Mouse (Mus musculus) kidney, embryonic 16.5 days (tissue): ENCODE results near the gene Dnmt3a. TPM values are rescaled to one million over a fixed set of nuclear protein-coding genes. Genes with fewer than 3 reads are reported as not detected.

ENCODE experiments used
- ATAC-seq: fragments of 200-750 bp; cut with Nextera tagmentation; 2 replicates; pipeline ENCODE4 v1.8.0; 2017; ENCODE audit warnings: moderate TSS enrichment; ENCODE audit not compliant: low FRiP score, low TSS enrichment
- H3K27ac ChIP-seq: fragments of 300-500 bp; sonication (generic); 2 replicates; pipeline ENCODE4 v1.5.1; 2014; ENCODE audit warnings: low read length
- H3K27me3 ChIP-seq: fragments of 300-500 bp; sonication (generic); 2 replicates; pipeline ENCODE4 v1.6.1; 2014; ENCODE audit warnings: low read length, control low read depth, mixed read lengths; ENCODE audit not compliant: insufficient read depth
- H3K36me3 ChIP-seq: fragments of 300-500 bp; sonication (generic); 2 replicates; pipeline ENCODE4 v1.6.1; 2014; ENCODE audit warnings: low read length, control low read depth, mixed read lengths; ENCODE audit not compliant: insufficient read depth
- H3K4me1 ChIP-seq: fragments of 300-500 bp; sonication (generic); 2 replicates; pipeline ENCODE4 v1.6.1; 2014; ENCODE audit warnings: low read length, control low read depth, mixed read lengths; ENCODE audit not compliant: insufficient read depth
- H3K4me2 ChIP-seq: fragments of 300-500 bp; sonication (generic); replicated peaks from 2 replicates; pipeline ENCODE4 v1.6.1; 2014; ENCODE audit warnings: low read depth, low read length
- H3K4me3 ChIP-seq: fragments of 300-500 bp; sonication (generic); 2 replicates; pipeline ENCODE4 v1.5.1; 2014; ENCODE audit warnings: mild to moderate bottlenecking, low read length
- H3K9ac ChIP-seq: fragments of 300-500 bp; sonication (generic); replicated peaks from 2 replicates; pipeline ENCODE4 v1.6.1; 2014; ENCODE audit warnings: low read length
- H3K9me3 ChIP-seq: fragments of 300-500 bp; sonication (generic); 2 replicates; pipeline ENCODE4 v1.6.1; 2016; ENCODE audit warnings: low read length, control low read depth
- WGBS: fragments of 180-500 bp; shearing (Covaris S2); extraction: QIAGEN DNeasy Blood & Tissue Kit; methylation state at CpG from one replicate; pipeline ENCODE4 v1.1.7; 2014; 5-methylcytosine and 5-hydroxymethylcytosine counted together
- polyA plus RNA-seq: library from polyadenylated mRNA; unstranded; fragments of >200 nt; fragmentation: Nextera tagmentation; extraction: Ambion mirVana; gene quantifications from 2 replicates; pipeline ENCODE4 v1.2.1, GENCODE M21; 2015

Dnmt3a gene
- polyA plus RNA-seq, 1 experiment from 2014 or later: 88.1 TPM

GRCm38 (mm10) chr12:3795569-3795968 lies 10.2 kb upstream of the Dnmt3a start:
- no peak overlapping the region for H3K9ac ChIP-seq
- H3K9me3 ChIP-seq: no peaks in the 10 kb centered on the region
- no peaks in the 10 kb centered on the region for H3K36me3 ChIP-seq
- no peak overlapping the region for H3K4me2 ChIP-seq
- no peak overlapping the region for H3K4me3 ChIP-seq
- WGBS: 34% methylated on average over 3 of the region's 4 CpGs
- peaks cover 9% of the 10 kb centered on the region for H3K4me1 ChIP-seq
- H3K27ac ChIP-seq: no peak overlapping the region
- no peaks in the 10 kb centered on the region for H3K27me3 ChIP-seq
- ATAC-seq: no peak

- H3K4me3 ChIP-seq: no peak overlapping the region
- H3K4me2 ChIP-seq: no peak overlapping the region
- WGBS: 75% methylated on average over 1 of the region's 1 CpGs
- H3K9me3 ChIP-seq: no peaks in the 10 kb centered on the region
- H3K4me1 ChIP-seq: no peaks in the 10 kb centered on the region
- H3K27me3 ChIP-seq: no peaks in the 10 kb centered on the region
- H3K36me3 ChIP-seq: no peaks in the 10 kb centered on the region
- no peak overlapping the region for H3K9ac ChIP-seq
- H3K27ac ChIP-seq: no peak overlapping the region
- ATAC-seq: no peak
Measured at GRCm38 (mm10) chr12:3799551-3799950, 6.3 kb upstream of the Dnmt3a start.

- peak; percentile 89 for ATAC-seq
- Histone ChIP-seq H3K27me3 (no peaks in the 10 kb centered on the region), H3K36me3 (no peaks in the 10 kb centered on the region), H3K9ac (peak overlapping the region; percentile 96), H3K4me1 (peaks cover 40% of the 10 kb centered on the region), H3K27ac (peak overlapping the region; percentile 98), H3K4me2 (peak overlapping the region; percentile 81), H3K9me3 (no peaks in the 10 kb centered on the region), H3K4me3 (peak overlapping the region; percentile 86)
- 0% methylated on average over 24 of the region's 41 CpGs for WGBS
Measured at GRCm38 (mm10) chr12:3806271-3806684, 471 bp downstream of the Dnmt3a start.

GRCm38 (mm10) chr12:3806703-3807547 lies 1.1 kb downstream of the Dnmt3a start:
- Histone ChIP-seq H3K4me1 (peaks cover 45% of the 10 kb centered on the region), H3K4me3 (peak overlapping the region; percentile 86), H3K36me3 (no peaks in the 10 kb centered on the region), H3K9ac (peak overlapping the region; percentile 96), H3K4me2 (peak overlapping the region; percentile 81), H3K27ac (peak overlapping the region; percentile 98), H3K9me3 (no peaks in the 10 kb centered on the region), H3K27me3 (no peaks in the 10 kb centered on the region)
- under 1% methylated on average over 53 of the region's 141 CpGs for WGBS
- peak; percentile 47 for ATAC-seq

GRCm38 (mm10) chr12:3807548-3808395 lies 2.0 kb downstream of the Dnmt3a start:
- 1% methylated on average over 36 of the region's 105 CpGs for WGBS
- peaks cover 53% of the 10 kb centered on the region for H3K4me1 ChIP-seq

GRCm38 (mm10) chr12:3808396-3808981 lies 2.7 kb downstream of the Dnmt3a start:
- no peaks in the 10 kb centered on the region for H3K36me3 ChIP-seq
- no peaks in the 10 kb centered on the region for H3K9me3 ChIP-seq
- H3K27me3 ChIP-seq: no peaks in the 10 kb centered on the region
- peaks cover 54% of the 10 kb centered on the region for H3K4me1 ChIP-seq
- H3K4me2 ChIP-seq: peak overlapping the region; percentile 81
- peak overlapping the region; percentile 96 for H3K9ac ChIP-seq
- peak overlapping the region; percentile 86 for H3K4me3 ChIP-seq
- peak overlapping the region; percentile 98 for H3K27ac ChIP-seq
- peak; percentile 35 for ATAC-seq
- WGBS: 5% methylated on average over 10 of the region's 10 CpGs

More at GRCm38 (mm10) chr12:3807548-3808395, 2.0 kb downstream of the Dnmt3a start:
- Histone ChIP-seq H3K9ac (peak overlapping the region; percentile 96), H3K36me3 (no peaks in the 10 kb centered on the region), H3K27me3 (no peaks in the 10 kb centered on the region), H3K4me2 (peak overlapping the region; percentile 81), H3K27ac (peak overlapping the region; percentile 98), H3K9me3 (no peaks in the 10 kb centered on the region), H3K4me3 (peak overlapping the region; percentile 86)
- ATAC-seq: peak; percentile 53

- Histone ChIP-seq H3K27me3 (no peaks in the 10 kb centered on the region), H3K27ac (peak overlapping the region; percentile 54), H3K4me2 (peak overlapping the region; percentile 41), H3K9ac (peak overlapping the region; percentile 38; the same call in 1 of the 2 replicates), H3K4me1 (peaks cover 54% of the 10 kb centered on the region), H3K36me3 (no peaks in the 10 kb centered on the region), H3K4me3 (no peak overlapping the region), H3K9me3 (no peaks in the 10 kb centered on the region)
- 58% methylated on average over 7 of the region's 7 CpGs for WGBS
- no peak for ATAC-seq
Measured at GRCm38 (mm10) chr12:3809520-3810180, 3.8 kb downstream of the Dnmt3a start.

GRCm38 (mm10) chr12:3810455-3810854 lies 4.6 kb downstream of the Dnmt3a start:
- Histone ChIP-seq H3K27ac (peak overlapping the region; percentile 54), H3K36me3 (no peaks in the 10 kb centered on the region), H3K4me1 (peaks cover 60% of the 10 kb centered on the region), H3K9me3 (no peaks in the 10 kb centered on the region), H3K4me3 (peak overlapping the region; percentile 8; the same call in 1 of the 2 replicates), H3K9ac (peak overlapping the region; percentile 47; the same call in 1 of the 2 replicates), H3K4me2 (peak overlapping the region; percentile 41), H3K27me3 (no peaks in the 10 kb centered on the region)
- no peak for ATAC-seq
- WGBS: 4% methylated on average over 4 of the region's 4 CpGs

GRCm38 (mm10) chr12:3811596-3811995 lies 5.8 kb downstream of the Dnmt3a start:
- Histone ChIP-seq H3K36me3 (no peaks in the 10 kb centered on the region), H3K9ac (no peak overlapping the region; the same call in none of the 2 replicates), H3K9me3 (no peaks in the 10 kb centered on the region), H3K4me1 (peaks cover 59% of the 10 kb centered on the region), H3K4me3 (no peak overlapping the region), H3K27me3 (no peaks in the 10 kb centered on the region), H3K27ac (peak overlapping the region; percentile 79), H3K4me2 (peak overlapping the region; percentile 41)
- no peak for ATAC-seq
- 10% methylated on average over 5 of the region's 5 CpGs for WGBS
